Mouse (Mus musculus) kidney, embryonic 14.5 days (tissue): Measurements from ENCODE around the gene Ces1d. TPM values are rescaled to one million over a fixed set of nuclear protein-coding genes. Genes with fewer than 3 reads are reported as not detected.
"Not testable (repeated sequence)": the region's sequence is repeated elsewhere in the genome, so short reads cannot be mapped to it uniquely, and the experiment has no call there.

Source experiments
- ATAC-seq: fragments of 200-750 bp; cut with Nextera tagmentation; 2 replicates; pipeline ENCODE4 v1.8.0; 2017; ENCODE audit warnings: moderate number of reproducible peaks, mild to moderate bottlenecking, moderate TSS enrichment, moderate library complexity; ENCODE audit not compliant: low FRiP score, low TSS enrichment
- H3K27ac ChIP-seq: fragments of 300-500 bp; sonication (generic); 2 replicates; pipeline ENCODE4 v1.5.1; 2014; ENCODE audit warnings: low read depth, mild to moderate bottlenecking, low read length, moderate library complexity, mixed read lengths
- H3K27me3 ChIP-seq: fragments of 300-500 bp; sonication (generic); 2 replicates; pipeline ENCODE4 v1.6.1; 2014; ENCODE audit warnings: mild to moderate bottlenecking, low read length; ENCODE audit not compliant: control insufficient read depth, insufficient read depth
- H3K36me3 ChIP-seq: fragments of 300-500 bp; sonication (generic); 2 replicates; pipeline ENCODE4 v1.6.1; 2014; ENCODE audit warnings: low read length, mixed read lengths; ENCODE audit not compliant: control insufficient read depth, insufficient read depth
- H3K4me1 ChIP-seq: fragments of 300-500 bp; sonication (generic); 2 replicates; pipeline ENCODE4 v1.6.1; 2014; ENCODE audit warnings: low read length, mixed read lengths; ENCODE audit not compliant: control insufficient read depth, insufficient read depth
- H3K4me2 ChIP-seq: fragments of 300-500 bp; sonication (generic); replicated peaks from 2 replicates; pipeline ENCODE4 v1.6.1; 2014; ENCODE audit warnings: low read depth, mild to moderate bottlenecking, low read length
- H3K4me3 ChIP-seq: fragments of 300-500 bp; sonication (generic); 2 replicates; pipeline ENCODE4 v1.5.1; 2014; ENCODE audit warnings: mild to moderate bottlenecking, low read length
- H3K9ac ChIP-seq: fragments of 300-500 bp; sonication (generic); 2 replicates; pipeline ENCODE4 v1.6.1; 2014; ENCODE audit warnings: low read depth, mild to moderate bottlenecking, low read length, moderate library complexity
- H3K9me3 ChIP-seq: fragments of 300-500 bp; sonication (generic); 2 replicates; pipeline ENCODE4 v1.6.1; 2016; ENCODE audit warnings: low read length; ENCODE audit not compliant: control insufficient read depth
- WGBS: fragments of 180-500 bp; shearing (Covaris S2); extraction: QIAGEN DNeasy Blood & Tissue Kit; methylation state at CpG from one replicate; pipeline ENCODE4 v1.1.7; 2014; 5-methylcytosine and 5-hydroxymethylcytosine counted together
- polyA plus RNA-seq: library from polyadenylated mRNA; unstranded; fragments of >200 nt; fragmentation: Nextera tagmentation; extraction: Ambion mirVana; gene quantifications from 2 replicates; pipeline ENCODE4 v1.2.1, GENCODE M21; 2014

Gene Ces1d
- polyA plus RNA-seq, 1 experiment from 2014 or later, result 0.14 TPM

- H3K4me3 ChIP-seq, result no peak overlapping the region
- H3K4me1 ChIP-seq, result no peaks in the 10 kb centered on the region
- no peak for ATAC-seq
- no peaks in the 10 kb centered on the region for H3K9me3 ChIP-seq
- no peaks in the 10 kb centered on the region for H3K36me3 ChIP-seq
- no peaks in the 10 kb centered on the region for H3K27me3 ChIP-seq
- no peak overlapping the region for H3K9ac ChIP-seq
- WGBS, result 81% methylated on average over 3 of the region's 3 CpGs
- H3K27ac ChIP-seq, result no peak overlapping the region
- no peak overlapping the region for H3K4me2 ChIP-seq
These were observed 24.3 kb upstream of the Ces1d start for GRCm38 (mm10) chr8:93221896-93222295.

GRCm38 (mm10) chr8:93217867-93218266 lies 20.2 kb upstream of the Ces1d start:
- H3K36me3 ChIP-seq, result no peaks in the 10 kb centered on the region
- no peak for ATAC-seq
- no peak overlapping the region for H3K4me3 ChIP-seq
- no peak overlapping the region for H3K4me2 ChIP-seq
- no peaks in the 10 kb centered on the region for H3K9me3 ChIP-seq
- no peaks in the 10 kb centered on the region for H3K27me3 ChIP-seq
- no peaks in the 10 kb centered on the region for H3K4me1 ChIP-seq
- WGBS, result 61% methylated on average over 4 of the region's 4 CpGs
- no peak overlapping the region for H3K27ac ChIP-seq
- no peak overlapping the region for H3K9ac ChIP-seq

- Histone ChIP-seq H3K4me3 (no peak overlapping the region), H3K27ac (no peak overlapping the region), H3K4me2 (no peak overlapping the region), H3K27me3 (no peaks in the 10 kb centered on the region), H3K36me3 (no peaks in the 10 kb centered on the region), H3K9me3 (no peaks in the 10 kb centered on the region), H3K4me1 (no peaks in the 10 kb centered on the region), H3K9ac (no peak overlapping the region)
- ATAC-seq, result no peak
- WGBS, result 59% methylated on average over 1 of the region's 1 CpGs
These were observed 19.7 kb upstream of the Ces1d start for GRCm38 (mm10) chr8:93217375-93217774.

GRCm38 (mm10) chr8:93211091-93211490 lies 13.5 kb upstream of the Ces1d start:
- H3K4me3 ChIP-seq, result no peak overlapping the region
- H3K36me3 ChIP-seq, result no peaks in the 10 kb centered on the region
- no peak for ATAC-seq
- H3K27ac ChIP-seq, result no peak overlapping the region
- no peaks in the 10 kb centered on the region for H3K9me3 ChIP-seq
- H3K9ac ChIP-seq, result no peak overlapping the region
- no peak overlapping the region for H3K4me2 ChIP-seq
- no peaks in the 10 kb centered on the region for H3K27me3 ChIP-seq
- H3K4me1 ChIP-seq, result no peaks in the 10 kb centered on the region

- H3K27me3 ChIP-seq, H3K9ac ChIP-seq, H3K4me2 ChIP-seq, H3K4me1 ChIP-seq, H3K4me3 ChIP-seq, H3K36me3 ChIP-seq, H3K9me3 ChIP-seq, H3K27ac ChIP-seq, ATAC-seq: not testable (repeated sequence)
- WGBS, result 61% methylated on average over 7 of the region's 7 CpGs
These were observed 1.5 kb upstream of the Ces1d start for GRCm38 (mm10) chr8:93199146-93199545.

- Histone ChIP-seq H3K9me3 (no peaks in the 10 kb centered on the region), H3K4me3 (no peak overlapping the region), H3K9ac (no peak overlapping the region), H3K36me3 (no peaks in the 10 kb centered on the region), H3K4me2 (no peak overlapping the region), H3K4me1 (no peaks in the 10 kb centered on the region), H3K27ac (no peak overlapping the region), H3K27me3 (no peaks in the 10 kb centered on the region)
- ATAC-seq, result no peak
- 90% methylated on average over 5 of the region's 5 CpGs for WGBS
These were observed 1.2 kb downstream of the Ces1d start for GRCm38 (mm10) chr8:93196436-93196835.

GRCm38 (mm10) chr8:93180581-93181129 lies 17.0 kb downstream of the Ces1d start:
- Histone ChIP-seq H3K9me3 (no peaks in the 10 kb centered on the region), H3K27me3 (no peaks in the 10 kb centered on the region), H3K9ac (no peak overlapping the region), H3K4me1 (no peaks in the 10 kb centered on the region), H3K4me2 (no peak overlapping the region), H3K4me3 (no peak overlapping the region), H3K36me3 (no peaks in the 10 kb centered on the region), H3K27ac (no peak overlapping the region)
- WGBS, result 40% methylated on average over 4 of the region's 4 CpGs
- ATAC-seq, result 0 out of 2 replicates have a peak, but pooled peaks have one; percentile 35

GRCm38 (mm10) chr8:93176593-93176992 lies 21.0 kb downstream of the Ces1d start:
- H3K4me3 ChIP-seq, result no peak overlapping the region
- H3K27ac ChIP-seq, result no peak overlapping the region
- H3K4me1 ChIP-seq, result no peaks in the 10 kb centered on the region
- H3K27me3 ChIP-seq, result no peaks in the 10 kb centered on the region
- no peak for ATAC-seq
- no peaks in the 10 kb centered on the region for H3K36me3 ChIP-seq
- 41% methylated on average over 1 of the region's 1 CpGs for WGBS
- H3K4me2 ChIP-seq, result no peak overlapping the region
- no peak overlapping the region for H3K9ac ChIP-seq
- H3K9me3 ChIP-seq, result no peaks in the 10 kb centered on the region

GRCm38 (mm10) chr8:93174554-93174953 lies 23.1 kb downstream of the Ces1d start:
- Histone ChIP-seq H3K9me3 (no peaks in the 10 kb centered on the region), H3K4me1 (no peaks in the 10 kb centered on the region), H3K27me3 (no peaks in the 10 kb centered on the region), H3K9ac (no peak overlapping the region), H3K36me3 (no peaks in the 10 kb centered on the region), H3K4me2 (no peak overlapping the region), H3K27ac (no peak overlapping the region), H3K4me3 (no peak overlapping the region)
- 81% methylated on average over 2 of the region's 2 CpGs for WGBS
- ATAC-seq, result no peak
